Mouse (Mus musculus) cortical plate, adult 2 months (tissue): ENCODE results near the gene Tex35.

Experiments used
- CTCF ChIP-seq: fragments of 200-500 bp; IDR thresholded peaks from 2 replicates; pipeline ENCODE4 v1.5.1; 2011; ENCODE audit warnings: mild to moderate bottlenecking, control low read depth, low read length; ENCODE audit not compliant: insufficient read depth; ENCODE audit errors: extremely low read depth
- POLR2A ChIP-seq: fragments of 200-500 bp; IDR thresholded peaks from 2 replicates; pipeline ENCODE4 v1.6.1; 2011; ENCODE audit warnings: mild to moderate bottlenecking, low read length, control low read depth; ENCODE audit not compliant: insufficient read depth; ENCODE audit errors: extremely low read depth

DNA sequence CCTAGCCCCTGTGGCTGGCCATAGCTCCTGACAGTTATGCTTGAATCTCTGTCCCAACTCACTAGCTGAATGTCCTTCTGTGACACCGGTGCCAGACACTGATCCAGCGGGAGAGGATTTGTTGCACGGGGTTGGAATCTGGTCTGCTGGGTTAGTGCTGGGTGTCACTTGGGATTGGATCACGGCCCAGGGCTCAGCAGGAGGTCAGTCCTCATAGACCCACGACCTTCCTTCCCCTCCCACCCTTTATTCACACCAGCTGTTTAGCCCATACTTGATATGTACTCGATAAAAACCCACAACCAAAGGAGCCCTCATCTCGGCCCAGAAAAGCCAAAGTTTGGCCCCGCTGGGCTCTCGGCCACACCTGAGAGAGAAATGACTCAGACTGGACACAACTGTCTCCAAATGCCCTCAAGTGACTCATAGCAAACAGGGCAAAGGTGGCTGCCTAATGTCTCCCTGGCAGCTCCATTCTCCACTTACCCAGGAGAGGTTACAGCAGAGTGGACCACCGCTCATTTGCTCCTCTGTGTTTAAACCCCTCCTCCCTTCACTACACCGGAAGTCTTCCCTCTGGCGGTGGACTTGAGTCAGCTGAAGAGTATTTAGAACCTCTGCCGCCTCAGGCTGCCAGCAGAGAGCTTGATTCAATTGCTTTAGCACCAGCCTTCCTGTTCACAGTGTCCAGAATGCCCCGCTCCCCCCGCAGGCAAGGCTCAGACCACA is 27.2 kb downstream of the Tex35 start:
- TF ChIP-seq POLR2A (no peak), CTCF (peak; percentile 24)
